Mouse (Mus musculus) embryonic fibroblast, embryonic 13.5 days (primary cell): Measurements from ENCODE around the gene Slc37a1.

Source experiments
- CTCF ChIP-seq: IDR thresholded peaks from 2 replicates; pipeline ENCODE4 v1.5.1; 2011; ENCODE audit warnings: mild to moderate bottlenecking, control low read depth, low read length, moderate library complexity, borderline replicate concordance; ENCODE audit not compliant: insufficient read depth
- POLR2A ChIP-seq: IDR thresholded peaks from 2 replicates; pipeline ENCODE4 v1.6.1; 2011; ENCODE audit warnings: low read depth, mild to moderate bottlenecking, control low read depth, low read length, moderate library complexity

- no peak for TF ChIP-seq POLR2A
- TF ChIP-seq CTCF: no peak
Observed at GRCm38 (mm10) chr17:31300736-31301135, 14.1 kb downstream of the Slc37a1 start.
